Mouse (Mus musculus): ENCODE measurements around the gene Tctn1.

DNA sequence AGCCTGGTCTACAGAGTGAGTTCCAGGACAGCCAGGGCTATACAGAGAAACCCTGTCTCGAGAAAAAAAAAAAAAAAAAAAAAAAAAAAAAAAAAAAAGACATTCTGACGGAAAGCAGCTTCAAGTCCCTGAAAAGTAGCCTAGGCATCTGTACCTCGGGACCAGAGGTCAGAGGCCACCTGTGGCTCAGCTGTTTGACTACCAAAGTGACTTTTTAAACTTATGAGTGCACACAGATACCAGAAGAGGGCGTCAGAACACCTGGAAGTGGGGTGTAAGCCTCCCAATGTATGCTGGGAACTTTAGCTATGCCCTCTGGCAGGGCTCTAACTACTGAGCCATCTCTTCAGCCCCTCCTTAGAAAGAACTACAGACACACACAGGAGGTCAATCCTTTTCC, 71.9 kb downstream of the Tctn1 start:
- TF ChIP-seq CTCF (IDR thresholded peaks at IDR 0.05; ENCODE audit: low read depth, low read length): no peak
- no peak for TF ChIP-seq GATA1 (IDR thresholded peaks at IDR 0.05; ENCODE audit: borderline replicate concordance, low read length)
- no peak for TF ChIP-seq TAL1 (conservative IDR thresholded peaks at IDR 0.05; ENCODE audit: low read depth, low read length)
- no peak for TF ChIP-seq POLR2AphosphoS5 (IDR thresholded peaks at IDR 0.05; ENCODE audit: insufficient replicate concordance, low read depth, low read length)
- no peak for TF ChIP-seq GATA2 (IDR thresholded peaks at IDR 0.05; ENCODE audit: borderline replicate concordance, low read depth, low read length)
